Mouse (Mus musculus) skeletal muscle tissue, adult 2 months (tissue): Measurements from ENCODE around the gene Cnbd2.

ENCODE experiments used
- DNase-seq: peaks from one replicate; pipeline ENCODE4 v3.0.0-alpha.2; 2012; ENCODE audit warnings: low read depth, low spot score

The Cnbd2 gene

GRCm38 (mm10) chr2:156312297-156312897, at the start of gene Cnbd2, which contains the start of gene Scand1:
Cnbd2 (plus strand) TSS chr2:156312299.
Scand1 (minus strand) TSS chr2:156312704.
- DNase-seq = peak; percentile 81

GRCm38 (mm10) chr2:156263204-156263893, 48.8 kb upstream of the Cnbd2 start:
- DNase-seq = no peak

GRCm38 (mm10) chr2:156267636-156268035, 44.5 kb upstream of the Cnbd2 start:
- DNase-seq = no peak

GRCm38 (mm10) chr2:156272553-156272952, 39.5 kb upstream of the Cnbd2 start:
- DNase-seq = no peak

- DNase-seq = peak; percentile 86
Measured at GRCm38 (mm10) chr2:156278226-156279017, 33.7 kb upstream of the Cnbd2 start.

GRCm38 (mm10) chr2:156281227-156281626, 30.9 kb upstream of the Cnbd2 start:
- DNase-seq = no peak

- DNase-seq = no peak
Measured at GRCm38 (mm10) chr2:156285161-156285560, 26.9 kb upstream of the Cnbd2 start.

GRCm38 (mm10) chr2:156286733-156287132, 25.4 kb upstream of the Cnbd2 start:
- DNase-seq = no peak

GRCm38 (mm10) chr2:156288222-156288621, 23.9 kb upstream of the Cnbd2 start:
- DNase-seq = no peak

- no peak for DNase-seq
Measured at GRCm38 (mm10) chr2:156289552-156290160, 22.4 kb upstream of the Cnbd2 start.

- no peak for DNase-seq
Measured at GRCm38 (mm10) chr2:156291998-156292397, 20.1 kb upstream of the Cnbd2 start.

- no peak for DNase-seq
Measured at GRCm38 (mm10) chr2:156295601-156296063, 16.5 kb upstream of the Cnbd2 start.

GRCm38 (mm10) chr2:156296190-156296589, 15.9 kb upstream of the Cnbd2 start:
- no peak for DNase-seq

- DNase-seq = no peak
Measured at GRCm38 (mm10) chr2:156297653-156298052, 14.4 kb upstream of the Cnbd2 start.

- no peak for DNase-seq
Measured at GRCm38 (mm10) chr2:156298458-156298857, 13.6 kb upstream of the Cnbd2 start.

GRCm38 (mm10) chr2:156302063-156302462, 10.0 kb upstream of the Cnbd2 start:
- no peak for DNase-seq

GRCm38 (mm10) chr2:156304351-156304750, 7.7 kb upstream of the Cnbd2 start:
- no peak for DNase-seq

GRCm38 (mm10) chr2:156305818-156306217, 6.3 kb upstream of the Cnbd2 start:
- DNase-seq = no peak

GRCm38 (mm10) chr2:156307261-156307660, 4.8 kb upstream of the Cnbd2 start:
- no peak for DNase-seq

- no peak for DNase-seq
Measured at GRCm38 (mm10) chr2:156309948-156310347, 2.2 kb upstream of the Cnbd2 start.

GRCm38 (mm10) chr2:156310455-156310854, 1.6 kb upstream of the Cnbd2 start:
- DNase-seq = no peak

- DNase-seq = no peak
Measured at GRCm38 (mm10) chr2:156310945-156311344, 1.2 kb upstream of the Cnbd2 start.
